Mouse (Mus musculus) brown adipose tissue, adult 24 weeks (tissue): Measurements from ENCODE around the gene Cd86. TPM values are rescaled to one million over a fixed set of nuclear protein-coding genes. Genes with fewer than 3 reads are reported as not detected.

Experiments used
- H3K27ac ChIP-seq: fragments of 200-500 bp; replicated peaks from 2 replicates; pipeline ENCODE4 v1.5.1; 2012; ENCODE audit warnings: low read depth, mild to moderate bottlenecking, low read length
- H3K4me1 ChIP-seq: fragments of 200-500 bp; 2 replicates; pipeline ENCODE4 v1.6.1; 2012; ENCODE audit warnings: low read length, mixed read lengths; ENCODE audit not compliant: control insufficient read depth, insufficient read depth, insufficient read length
- H3K4me3 ChIP-seq: fragments of 200-500 bp; 2 replicates; pipeline ENCODE4 v1.5.1; 2012; ENCODE audit warnings: low read depth, mild to moderate bottlenecking, low read length, moderate library complexity; ENCODE audit not compliant: insufficient read depth
- polyA plus RNA-seq: library from polyadenylated mRNA; stranded (reverse); fragments of >200 nt; gene quantifications from 2 replicates; pipeline ENCODE4 v1.2.4, GENCODE M21; 2012; ENCODE audit not compliant: missing spikeins, insufficient read depth, insufficient read length

The Cd86 gene
- polyA plus RNA-seq, 1 experiment = 4.8 TPM

DNA sequence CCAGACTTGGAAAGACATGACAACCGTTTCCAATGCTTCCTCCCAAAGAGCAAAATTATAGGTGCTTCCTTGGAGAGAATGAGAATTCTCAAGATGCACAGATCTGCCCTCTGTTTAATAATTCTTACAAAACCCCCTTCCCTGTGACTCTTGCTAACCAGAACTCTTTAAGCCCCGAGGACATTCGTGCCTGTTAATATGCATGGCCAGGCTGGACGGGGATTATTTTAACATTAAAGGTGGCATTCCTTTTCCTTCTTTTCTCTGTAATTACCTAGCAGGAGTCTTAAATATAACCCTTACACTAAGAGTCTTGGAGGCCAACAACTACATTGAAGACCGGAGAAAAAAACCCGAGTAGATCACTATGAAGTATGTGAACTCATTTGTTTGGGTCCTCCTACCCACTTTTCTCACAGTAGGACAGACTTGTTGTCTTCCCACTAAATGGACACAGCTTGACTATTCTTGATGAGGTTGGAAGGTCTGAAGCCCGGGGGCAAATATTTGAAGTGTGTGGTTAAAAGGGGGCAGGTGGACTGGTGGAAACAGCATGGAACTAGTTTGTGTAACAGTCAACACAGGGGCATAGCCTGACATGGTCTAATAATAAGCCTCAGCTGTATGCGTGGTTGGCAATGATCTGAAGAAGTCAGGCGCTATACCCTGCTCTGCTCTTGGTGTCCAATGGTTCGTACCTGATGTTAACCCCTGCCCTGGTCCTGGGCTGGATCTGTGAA is 69.0 kb downstream of the Cd86 start:
- H3K27ac ChIP-seq = no peak overlapping the region
- H3K4me1 ChIP-seq = no peaks in the 10 kb centered on the region
- no peak overlapping the region for H3K4me3 ChIP-seq

- no peaks in the 10 kb centered on the region for H3K4me1 ChIP-seq
- H3K27ac ChIP-seq = no peak overlapping the region
- no peak overlapping the region for H3K4me3 ChIP-seq
These were observed 76.0 kb downstream of the Cd86 start for GRCm38 (mm10) chr16:36589898-36590297.

- Histone ChIP-seq H3K27ac (no peak overlapping the region), H3K4me3 (no peak overlapping the region), H3K4me1 (no peaks in the 10 kb centered on the region)
These were observed 77.9 kb downstream of the Cd86 start for GRCm38 (mm10) chr16:36587971-36588370.

GRCm38 (mm10) chr16:36582073-36582472 is 83.8 kb downstream of the Cd86 start:
- Histone ChIP-seq H3K4me1 (no peaks in the 10 kb centered on the region), H3K4me3 (no peak overlapping the region), H3K27ac (no peak overlapping the region)

GRCm38 (mm10) chr16:36571942-36572341 is 93.9 kb downstream of the Cd86 start:
- no peak overlapping the region for H3K27ac ChIP-seq
- no peaks in the 10 kb centered on the region for H3K4me1 ChIP-seq
- no peak overlapping the region for H3K4me3 ChIP-seq

- H3K4me1 ChIP-seq = no peaks in the 10 kb centered on the region
- H3K27ac ChIP-seq = no peak within 1 kb of the TSS
- H3K4me3 ChIP-seq = no peak within 1 kb of the TSS
These were observed 104.2 kb downstream of the Cd86 start, which contains the start of gene Casr for GRCm38 (mm10) chr16:36561386-36562338. TSS of gene Casr (minus strand) at chr16:36562141.

DNA sequence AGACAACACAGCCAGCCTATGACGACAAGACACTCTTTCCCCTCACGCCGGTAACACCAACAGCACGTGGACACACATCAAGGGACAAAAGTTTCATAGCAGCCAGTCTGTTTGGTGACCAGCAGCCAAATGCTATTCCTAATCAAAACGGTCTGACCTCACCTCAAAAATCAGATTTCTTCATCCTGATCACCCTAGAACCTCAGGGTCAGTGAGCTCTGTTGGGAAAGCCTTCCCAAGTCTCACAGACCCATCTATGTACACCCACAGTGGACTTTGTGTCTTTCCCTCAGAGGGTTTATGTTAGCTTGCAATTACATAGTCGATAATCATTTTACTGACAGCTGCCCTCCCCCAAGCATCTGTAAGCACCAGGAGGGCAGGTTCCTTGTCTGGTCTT is 106.3 kb downstream of the Cd86 start:
- Histone ChIP-seq H3K4me3 (no peak overlapping the region), H3K4me1 (no peaks in the 10 kb centered on the region), H3K27ac (no peak overlapping the region)

- Histone ChIP-seq H3K4me1 (no peaks in the 10 kb centered on the region), H3K27ac (no peak overlapping the region), H3K4me3 (no peak overlapping the region)
These were observed 110.2 kb downstream of the Cd86 start for GRCm38 (mm10) chr16:36555672-36556165.

Other genes with a start within 250 kb of the Cd86 start
- not detected in 2 replicates for gene Stfa3, start 210.7 kb downstream of the Cd86 start, polyA plus RNA-seq
- gene Casr, start 103.9 kb downstream of the Cd86 start, polyA plus RNA-seq = 0.42 TPM in 1 of 2 replicates, not detected in the other
- not detected in 2 replicates for gene Ildr1, start 27.9 kb upstream of the Cd86 start, polyA plus RNA-seq
- 1.2 and 4.3 TPM in 2 replicates for gene Slc15a2, start 118.9 kb upstream of the Cd86 start, polyA plus RNA-seq
- 15.3 and 17.4 TPM in 2 replicates for gene Iqcb1, start 162.3 kb upstream of the Cd86 start, polyA plus RNA-seq
- 9.2 and 10.5 TPM in 2 replicates for gene Eaf2, start 208.9 kb upstream of the Cd86 start, polyA plus RNA-seq
- 18.4 and 23.8 TPM in 2 replicates for gene Golgb1, start 209.1 kb upstream of the Cd86 start, polyA plus RNA-seq